31 mouse cellular contexts compared by ENCODE assay signal in genomic region chr2:152016666-152017065, GRCm38 (mm10). TPM values are rescaled to one million over a fixed set of nuclear protein-coding genes. Genes with fewer than 3 reads are reported as not detected.
DNase-seq lines count a peak whose midpoint lies in the region; ATAC-seq lines count a peak whose summit lies in the region.
"Had no signal": no experiment of that assay in that cellular context is flagged by ENCODE, and none has a peak within 500 bp of the region (broad histone marks: within the 10 kb centered on the region; RNA-seq: fewer than 3 reads in every experiment).

No protein-coding gene starts in this region.

- H3K4me2 ChIP-seq in embryonic facial prominence, embryonic 13.5 days = no peak overlapping the region
- H3K4me2 ChIP-seq in kidney, embryonic 15.5 days = no peak overlapping the region
- H3K4me2 ChIP-seq: embryonic facial prominence, embryonic 12.5 days; heart, embryonic 12.5 days; liver, embryonic 12.5 days; midbrain, embryonic 12.5 days; neural tube, embryonic 12.5 days had no signal

- no peaks in the 10 kb centered on the region for H3K27me3 ChIP-seq in embryonic facial prominence, embryonic 13.5 days
- no peaks in the 10 kb centered on the region for H3K27me3 ChIP-seq in embryonic facial prominence, embryonic 10.5 days (replicated peaks; ENCODE audit: low read depth, poor library complexity, severe bottlenecking)
- H3K27me3 ChIP-seq in kidney, embryonic 15.5 days = no peaks in the 10 kb centered on the region
- H3K27me3 ChIP-seq: embryonic facial prominence, embryonic 12.5 days; midbrain, embryonic 12.5 days; neural tube, embryonic 12.5 days had no signal

- 73% methylated on average over 9 of the region's 9 CpGs for WGBS in embryonic facial prominence, embryonic 13.5 days
- WGBS in embryonic facial prominence, embryonic 10.5 days = 78% methylated on average over 9 of the region's 9 CpGs
- WGBS in kidney, embryonic 15.5 days = 68% methylated on average over 9 of the region's 9 CpGs

- H3K36me3 ChIP-seq in embryonic facial prominence, embryonic 13.5 days = no peaks in the 10 kb centered on the region
- no peaks in the 10 kb centered on the region for H3K36me3 ChIP-seq in embryonic facial prominence, embryonic 10.5 days (replicated peaks)
- H3K36me3 ChIP-seq in kidney, embryonic 15.5 days = no peaks in the 10 kb centered on the region
- H3K36me3 ChIP-seq: embryonic facial prominence, embryonic 12.5 days; heart, embryonic 12.5 days; liver, embryonic 12.5 days; midbrain, embryonic 12.5 days; neural tube, embryonic 12.5 days had no signal

- H3K4me3 ChIP-seq in embryonic facial prominence, embryonic 13.5 days = no peak overlapping the region
- H3K4me3 ChIP-seq in embryonic facial prominence, embryonic 10.5 days = no peak overlapping the region
- H3K4me3 ChIP-seq in kidney, embryonic 15.5 days (replicated peaks) = no peak overlapping the region
- H3K4me3 ChIP-seq: embryonic facial prominence, embryonic 12.5 days; erythroblast, embryonic 14.5 days; gastrocnemius, adult 2 months; heart, embryonic 12.5 days; left cerebral cortex, adult 2 months; liver, embryonic 12.5 days; megakaryocyte, embryonic 14.5 days; midbrain, embryonic 12.5 days; myocyte; neural tube, embryonic 12.5 days had no signal

- no peaks in the 10 kb centered on the region for H3K9me3 ChIP-seq in embryonic facial prominence, embryonic 13.5 days
- no peaks in the 10 kb centered on the region for H3K9me3 ChIP-seq in embryonic facial prominence, embryonic 10.5 days
- no peaks in the 10 kb centered on the region for H3K9me3 ChIP-seq in kidney, embryonic 15.5 days (replicated peaks)
- H3K9me3 ChIP-seq: embryonic facial prominence, embryonic 12.5 days; heart, embryonic 12.5 days; liver, embryonic 12.5 days; megakaryocyte, embryonic 14.5 days; midbrain, embryonic 12.5 days; neural tube, embryonic 12.5 days had no signal

- no peak for DNase-seq in embryonic facial prominence, embryonic 10.5 days (ENCODE audit: low spot score)
- no peak for DNase-seq in kidney, adult 18-20 months
- DNase-seq in lung, postnatal 10 days = peak; percentile 49
- DNase-seq in lung, postnatal 36 days = no peak
- DNase-seq in testis, postnatal 10 days (ENCODE audit: low spot score) = peak; percentile 75
- no peak for DNase-seq in c-Kit-positive CD71-positive TER-119-positive erythroid progenitor cells, embryonic 14.5 days (ENCODE audit: low spot score)
- DNase-seq: adrenal gland, postnatal 25 days; cerebellum, adult 9-10 months; cerebellum, postnatal 36 days; gastrocnemius, adult 2 months; gastrocnemius, postnatal 36 days; heart, adult 18-20 months; kidney, postnatal 14 days; liver, postnatal 0 days; lung, postnatal 4 days; right cerebral cortex, adult 18-20 months; right cerebral cortex, postnatal 4 days; thymus, postnatal 14 days had no signal

- H3K9ac ChIP-seq in embryonic facial prominence, embryonic 13.5 days = no peak overlapping the region
- H3K9ac ChIP-seq in kidney, embryonic 15.5 days = no peak overlapping the region
- H3K9ac ChIP-seq: embryonic facial prominence, embryonic 12.5 days; heart, embryonic 12.5 days; liver, embryonic 12.5 days; liver, postnatal 0 days; midbrain, embryonic 12.5 days; neural tube, embryonic 12.5 days had no signal

- no peak for ATAC-seq in embryonic facial prominence, embryonic 13.5 days (ENCODE audit: insufficient number of reproducible peaks, insufficient read depth, low FRiP score, low TSS enrichment, low read depth)
- ATAC-seq in kidney, embryonic 15.5 days (replicated peaks; ENCODE audit: low FRiP score) = no peak
- ATAC-seq: forebrain, embryonic 16.5 days; intestine, embryonic 16.5 days; liver, embryonic 12.5 days; liver, postnatal 0 days had no signal

- H3K27ac ChIP-seq in embryonic facial prominence, embryonic 13.5 days = peak overlapping the region; percentile 7; the same call in 1 of the 2 replicates
- no peak overlapping the region for H3K27ac ChIP-seq in embryonic facial prominence, embryonic 10.5 days (replicated peaks)
- H3K27ac ChIP-seq in kidney, embryonic 15.5 days = 0 out of 2 replicates have a peak overlapping the region, but pooled peaks have one; percentile 51
- H3K27ac ChIP-seq: embryonic facial prominence, embryonic 12.5 days; gastrocnemius, adult 2 months; left cerebral cortex, adult 2 months; liver, embryonic 12.5 days; midbrain, embryonic 12.5 days; neural tube, embryonic 12.5 days had no signal

- H3K4me1 ChIP-seq in embryonic facial prominence, embryonic 13.5 days = 0 out of 2 replicates have a peak, but pooled peaks cover 3% of the 10 kb centered on the region
- H3K4me1 ChIP-seq in embryonic facial prominence, embryonic 10.5 days = peaks cover 24% of the 10 kb centered on the region
- H3K4me1 ChIP-seq in kidney, embryonic 15.5 days = peaks cover 26% of the 10 kb centered on the region
- H3K4me1 ChIP-seq: embryonic facial prominence, embryonic 12.5 days; liver, embryonic 12.5 days; midbrain, embryonic 12.5 days; neural tube, embryonic 12.5 days had no signal

RNA-seq across cellular contexts. Expression of gene Slc52a3, which starts 20.4 kb away (rescaled TPM):
- 1.4 and 2.2 TPM in 2 replicates for polyA plus RNA-seq in embryonic facial prominence, embryonic 13.5 days (2015; fragmentation: Nextera tagmentation; extraction: Ambion mirVana)
- 0.63 and 0.80 TPM in 2 replicates for polyA plus RNA-seq in embryonic facial prominence, embryonic 10.5 days (2016; fragmentation: Nextera tagmentation; extraction: Ambion mirVana)
- 13.3 and 16.3 TPM in 2 replicates for polyA plus RNA-seq in kidney, embryonic 15.5 days (2015; fragmentation: Nextera tagmentation; extraction: Ambion mirVana)

RNA-seq across cellular contexts. Expression of gene Fam110a, which starts 36.6 kb away (rescaled TPM):
- polyA plus RNA-seq in embryonic facial prominence, embryonic 13.5 days (2015; fragmentation: Nextera tagmentation; extraction: Ambion mirVana) = 20.9 and 23.7 TPM in 2 replicates
- 48.4 and 55.0 TPM in 2 replicates for polyA plus RNA-seq in embryonic facial prominence, embryonic 10.5 days (2016; fragmentation: Nextera tagmentation; extraction: Ambion mirVana)
- polyA plus RNA-seq in kidney, embryonic 15.5 days (2015; fragmentation: Nextera tagmentation; extraction: Ambion mirVana) = 29.1 and 29.2 TPM in 2 replicates

Comparison
In these comparisons a context has a peak if more than half of its experiments do, and no peak if none do; other contexts are left out.
1. DNase-seq: peak in lung, postnatal 10 days (single experiment) and testis, postnatal 10 days (single experiment); none in embryonic facial prominence, embryonic 10.5 days (single experiment), kidney, adult 18-20 months (single experiment), lung, postnatal 36 days (single experiment) and c-Kit-positive CD71-positive TER-119-positive erythroid progenitor cells, embryonic 14.5 days (single experiment).